Mouse (Mus musculus): ENCODE results near the gene Aqp8.

Gene Aqp8

DNA sequence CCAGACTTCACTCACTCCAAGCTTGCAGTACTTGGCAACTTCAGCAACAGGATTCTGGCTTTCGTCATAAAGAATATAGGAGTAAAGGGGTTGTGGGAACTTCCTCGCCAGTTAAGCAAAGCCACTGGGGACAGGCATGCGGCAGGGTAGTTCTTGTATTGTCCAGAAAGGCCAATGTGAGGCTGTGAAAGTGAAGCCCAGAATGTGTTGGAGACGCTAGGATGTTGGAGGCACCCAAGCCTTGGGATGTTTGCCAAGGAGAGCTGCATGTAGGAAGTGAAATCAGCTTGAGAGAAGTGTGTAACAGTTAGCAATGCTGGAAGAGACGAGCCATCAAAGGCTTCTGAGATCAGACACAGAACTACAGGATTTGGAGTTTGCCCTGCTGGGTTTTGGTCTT is 25.6 kb downstream of the Aqp8 start:
- no peak for DNase-seq (ENCODE audit: low read depth, low spot score)

DNA sequence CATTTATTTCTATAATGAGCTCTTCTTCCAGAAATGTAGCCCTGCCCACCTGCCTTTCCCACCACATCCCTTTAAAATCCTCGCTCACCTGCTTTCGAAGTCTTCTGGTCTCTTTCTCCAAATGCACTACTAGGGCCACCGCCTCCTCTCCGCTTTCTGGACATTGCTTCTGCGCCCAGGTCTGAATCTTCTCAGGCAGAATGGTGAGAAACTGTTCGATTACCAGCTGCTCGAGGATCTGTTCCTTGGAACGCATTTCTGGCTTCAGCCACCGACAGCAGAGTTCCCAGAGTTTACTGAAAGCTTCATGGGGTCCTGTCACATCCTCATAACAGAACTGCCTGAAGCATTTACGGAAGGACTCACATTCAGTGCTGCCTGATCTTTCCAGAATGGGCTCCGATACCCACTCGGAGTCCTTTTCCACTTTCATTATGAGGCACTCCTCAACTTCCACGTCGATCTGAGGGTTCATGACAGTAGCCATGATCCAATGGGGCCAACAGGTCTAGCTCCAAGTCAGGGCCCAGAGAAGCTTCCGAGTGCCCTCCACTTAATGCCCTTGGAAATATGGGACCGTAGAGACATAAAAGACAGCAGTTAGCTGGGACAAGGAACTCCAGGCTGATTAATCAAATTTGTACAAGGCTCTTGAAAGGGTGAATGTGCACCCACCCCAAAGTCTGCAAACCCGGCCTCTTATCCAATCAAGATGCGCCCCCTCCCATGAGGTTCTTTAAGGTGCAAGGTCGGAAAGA is 37.6 kb downstream of the Aqp8 start:
- DNase-seq (ENCODE audit: low read depth, low spot score), result no peak

DNA sequence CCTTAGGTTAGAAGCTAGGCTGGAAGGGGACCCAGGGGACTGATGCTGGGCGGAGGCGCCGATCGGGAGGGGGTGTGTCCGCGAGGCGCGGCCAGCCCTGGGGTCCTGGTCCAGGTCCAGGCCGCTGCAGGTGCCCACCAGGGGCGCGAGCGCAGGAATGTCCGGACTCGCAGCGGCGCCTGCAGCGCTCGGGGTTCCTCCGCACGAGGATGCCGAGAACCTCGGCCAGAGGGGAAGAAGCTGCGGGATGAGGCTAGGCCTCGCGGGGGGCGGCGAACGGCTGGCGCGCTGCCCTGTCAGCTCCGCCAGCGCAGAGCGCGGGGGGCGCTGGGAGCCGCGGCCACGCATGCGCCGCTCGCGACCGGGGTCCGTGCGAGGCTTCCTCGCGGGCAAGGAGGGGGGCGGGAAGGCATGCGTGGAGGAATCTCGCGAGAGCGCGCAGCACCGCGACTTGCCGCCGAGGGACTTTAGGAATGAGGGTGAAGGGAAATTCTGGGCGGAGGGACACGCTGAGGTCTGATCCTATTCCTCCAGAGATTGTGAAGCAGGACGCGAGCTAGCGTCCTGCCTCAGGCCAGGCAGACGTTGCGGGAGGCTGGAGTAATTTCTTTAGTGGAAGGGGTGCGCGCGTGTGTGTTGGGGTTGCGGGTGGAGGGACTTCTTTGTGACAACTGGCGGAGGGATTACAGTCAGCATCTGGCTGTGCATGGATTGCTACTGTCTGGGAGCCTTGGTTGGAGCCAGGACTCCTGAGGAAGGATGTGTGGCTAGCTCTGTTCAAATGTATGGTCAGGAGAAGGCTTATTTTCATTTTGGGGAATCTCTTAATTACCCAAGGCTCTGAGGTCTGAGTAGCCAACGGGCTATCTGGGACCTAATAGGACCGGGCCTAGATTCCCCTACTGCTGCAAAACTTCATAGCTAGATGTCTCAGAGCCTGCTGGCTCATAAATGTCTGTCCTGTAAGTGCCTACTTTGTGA is 38.4 kb downstream of the Aqp8 start, which contains the start of gene Zkscan2:
Gene Zkscan2 (minus strand): TSS at position 211 of the 981 bp plus-strand sequence.
- DNase-seq (ENCODE audit: low read depth, low spot score), result no peak

DNA sequence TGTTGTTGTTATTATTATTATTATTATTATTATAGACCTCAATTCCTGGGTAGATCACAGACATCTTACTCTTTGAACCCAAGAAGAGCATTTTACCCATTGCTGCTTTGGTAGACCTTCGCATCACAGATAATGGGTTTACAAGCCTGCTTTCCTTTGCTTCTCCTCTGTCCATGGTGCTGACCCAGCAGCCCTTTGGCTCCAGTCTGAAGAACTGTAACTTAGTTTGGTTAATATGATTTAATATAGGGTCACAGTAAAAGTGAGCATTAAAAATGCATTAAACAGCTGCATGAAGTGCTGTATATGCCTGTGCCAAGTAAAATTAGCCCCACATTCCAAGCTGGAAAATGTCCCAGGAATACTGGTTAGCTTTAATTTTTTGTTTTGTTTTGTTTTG is 41.3 kb downstream of the Aqp8 start:
- DNase-seq (ENCODE audit: low read depth, low spot score), result no peak

DNA sequence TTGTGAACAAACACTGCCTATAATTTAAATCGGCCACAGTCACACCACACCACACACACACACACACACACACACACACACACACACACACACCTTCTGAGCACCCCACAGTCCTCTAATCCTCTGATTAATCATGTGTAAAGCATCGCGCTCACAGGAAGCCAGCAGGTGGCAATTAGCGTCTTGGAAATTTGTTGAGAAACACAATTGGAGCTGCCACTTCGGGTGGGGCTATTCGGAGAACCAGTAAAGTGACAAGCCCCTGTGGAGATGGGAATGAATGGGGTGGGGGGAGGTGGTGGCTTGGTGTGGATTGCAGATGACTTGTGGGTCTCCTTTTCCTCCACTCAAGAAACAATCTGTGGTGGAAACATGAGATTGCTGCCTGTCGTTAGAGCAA is 45.9 kb downstream of the Aqp8 start:
- no peak for DNase-seq (ENCODE audit: low read depth, low spot score)

Measured in CD4-positive helper T cell, adult 2 months (primary cell).